Mouse (Mus musculus): Measurements from ENCODE around the gene Zcchc8.

GRCm38 (mm10) chr5:123661602-123662001 lies 59.3 kb downstream of the Zcchc8 start:
- TF ChIP-seq POLR2A (IDR thresholded peaks at IDR 0.05; ENCODE audit: borderline replicate concordance, extremely low read depth, insufficient read depth, insufficient read length, poor library complexity, severe bottlenecking) = no peak
- TF ChIP-seq CTCF (IDR thresholded peaks at IDR 0.05; ENCODE audit: borderline replicate concordance, extremely low read depth, insufficient read depth, insufficient read length) = no peak
